Mouse (Mus musculus): ENCODE results near the gene Mocs1. TPM values are rescaled to one million over a fixed set of nuclear protein-coding genes. Genes with fewer than 3 reads are reported as not detected.
A peak's percentile ranks its signal among the peaks of the same experiment; 100 is the strongest.

The Mocs1 gene
- total RNA-seq, 2 experiments from 2014 or later = 14.6 to 15.9 TPM

- no peak for DNase-seq
Observed at GRCm38 (mm10) chr17:49484435-49484834, 56.3 kb downstream of the Mocs1 start.

DNA sequence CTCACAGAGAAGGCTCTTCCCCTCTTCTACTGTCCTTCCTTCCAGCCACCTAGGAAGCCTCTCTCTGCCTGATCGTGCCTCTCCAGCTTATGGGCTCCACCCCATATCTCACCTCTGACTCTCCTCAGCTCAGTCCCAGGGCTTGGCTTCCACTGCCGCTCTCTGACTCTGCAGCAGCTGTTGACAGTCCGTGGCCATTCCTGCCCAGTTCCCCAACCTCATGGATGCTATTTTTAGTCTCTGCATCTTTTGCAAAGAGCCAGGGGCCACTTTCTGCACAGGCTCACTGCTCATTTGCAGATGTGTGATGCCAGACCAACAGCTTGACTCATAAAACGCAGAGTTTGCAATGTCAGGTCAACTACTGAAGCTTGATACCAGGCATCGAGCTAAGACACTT, 60.9 kb downstream of the Mocs1 start:
- peak; percentile 18 for DNase-seq

DNA sequence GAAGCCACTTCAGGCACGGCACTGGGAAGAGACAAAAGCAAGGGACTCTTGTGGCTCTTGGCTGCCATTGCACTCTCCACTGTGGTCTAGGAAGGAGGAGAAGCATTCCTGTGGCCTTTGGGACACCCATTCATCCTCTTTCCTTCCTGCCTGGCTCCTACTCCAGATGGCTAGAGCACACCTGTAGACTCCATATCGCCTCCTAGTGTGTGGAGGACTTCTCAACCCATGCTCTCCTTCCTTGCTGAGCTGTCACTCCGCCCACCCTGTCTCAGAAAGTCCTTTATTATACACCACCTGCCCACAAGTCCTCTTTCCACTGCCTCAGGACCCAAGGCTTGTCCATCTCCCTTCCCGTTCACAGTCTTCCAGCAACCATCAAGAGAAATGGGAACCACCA, 65.1 kb downstream of the Mocs1 start:
- no peak for DNase-seq

DNA sequence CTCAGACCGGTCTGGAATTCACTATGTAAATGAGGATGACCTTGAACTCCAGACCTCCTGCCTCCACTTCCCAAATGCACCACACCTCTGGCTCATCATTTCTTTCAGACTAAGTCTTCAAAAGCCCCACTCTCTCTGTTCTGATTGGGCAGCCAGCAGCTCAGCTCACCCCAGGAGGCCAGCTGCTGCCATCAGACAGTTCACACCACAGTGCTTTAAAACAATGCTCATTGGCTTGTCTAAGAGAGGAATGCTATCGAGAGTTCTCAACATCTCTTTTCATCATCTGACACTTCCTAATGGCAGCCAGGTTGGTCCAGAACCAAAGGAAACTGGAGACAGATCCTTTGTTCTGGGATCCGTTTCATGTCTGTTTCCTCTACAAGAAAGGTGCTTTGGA, 70.0 kb downstream of the Mocs1 start:
- DNase-seq = no peak

DNA sequence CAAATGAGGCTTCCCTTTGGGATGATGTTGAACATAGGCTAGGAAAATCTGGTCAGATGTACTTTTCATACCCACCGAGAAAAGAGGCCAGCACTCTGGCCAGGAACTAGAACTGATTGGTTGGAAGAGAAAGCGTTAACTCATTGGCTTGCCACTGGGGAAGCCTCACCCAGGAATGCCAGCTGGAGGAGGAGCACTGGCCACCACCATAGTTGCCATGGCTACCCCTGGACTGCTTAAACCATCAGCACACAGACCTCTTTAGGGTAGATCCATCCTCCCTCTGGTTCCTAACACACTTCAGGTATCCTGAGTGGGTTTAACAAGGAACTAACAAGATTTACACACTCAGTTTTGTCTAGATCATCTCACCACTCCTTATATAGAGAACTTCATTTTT, 71.5 kb downstream of the Mocs1 start:
- no peak for DNase-seq

DNA sequence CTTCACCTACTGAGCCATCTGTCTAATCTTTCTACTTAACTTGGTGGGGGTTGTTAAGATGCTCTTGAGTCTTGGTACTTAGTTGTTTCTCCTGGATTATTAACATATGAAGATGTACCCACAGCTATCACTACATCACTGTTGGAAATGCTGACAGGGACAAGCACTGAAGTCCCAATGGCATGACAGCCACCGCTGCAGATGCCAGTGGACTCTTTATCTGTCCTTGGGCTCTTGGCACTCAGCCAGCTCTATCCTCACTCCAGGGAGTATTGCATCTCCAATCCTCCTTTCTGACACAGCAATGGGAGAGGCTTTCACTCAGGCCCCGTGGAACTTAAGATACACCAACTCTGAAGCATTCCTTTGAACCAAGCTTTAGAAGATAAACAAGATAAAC, 72.1 kb downstream of the Mocs1 start:
- DNase-seq = no peak

GRCm38 (mm10) chr17:49503246-49503900, 75.2 kb downstream of the Mocs1 start:
- DNase-seq = no peak

Other genes with a start within 250 kb of the Mocs1 start
- gene Daam2, start 136.0 kb downstream of the Mocs1 start, total RNA-seq (2021) = 10 to 100 TPM; 13.1 to 13.4 TPM
- not detected for gene Kif6, start 186.8 kb downstream of the Mocs1 start, total RNA-seq (2021)

Measured in gastrocnemius, postnatal 10 days (tissue).